Mouse (Mus musculus): ENCODE measurements around the gene Arhgef25.

Arhgef25 gene

GRCm38 (mm10) chr10:127185506-127185905 is 4.4 kb downstream of the Arhgef25 start:
- no peak for DNase-seq (ENCODE audit: low spot score)

GRCm38 (mm10) chr10:127185101-127185500 is 4.8 kb downstream of the Arhgef25 start:
- DNase-seq (ENCODE audit: low spot score) = no peak

- no peak for DNase-seq (ENCODE audit: low spot score)
These were observed 6.1 kb downstream of the Arhgef25 start for GRCm38 (mm10) chr10:127183759-127184158.

GRCm38 (mm10) chr10:127182624-127183023 is 7.3 kb downstream of the Arhgef25 start:
- DNase-seq (ENCODE audit: low spot score) = no peak

DNA sequence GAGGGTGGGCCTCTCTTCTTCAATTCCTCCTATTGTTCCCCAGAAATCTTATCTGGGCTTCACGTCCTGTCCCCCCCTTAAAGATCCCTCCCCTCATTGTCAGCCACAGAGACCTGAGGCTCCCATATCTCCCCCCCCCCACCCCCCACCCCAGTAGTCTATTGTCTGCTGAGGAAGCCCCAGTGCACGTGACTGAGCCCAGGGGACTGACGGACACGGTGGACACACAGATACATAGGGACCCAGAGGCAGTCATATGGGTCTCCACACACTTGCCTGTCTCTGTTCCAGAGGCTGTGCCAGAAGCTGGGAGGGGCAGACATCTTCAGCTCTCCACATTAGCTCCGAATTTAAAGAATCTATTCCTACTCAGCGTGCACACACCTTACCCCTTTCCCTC is 8.3 kb downstream of the Arhgef25 start:
- DNase-seq (ENCODE audit: low spot score) = no peak

GRCm38 (mm10) chr10:127180695-127181047 is 9.2 kb downstream of the Arhgef25 start:
- no peak for DNase-seq (ENCODE audit: low spot score)

DNA sequence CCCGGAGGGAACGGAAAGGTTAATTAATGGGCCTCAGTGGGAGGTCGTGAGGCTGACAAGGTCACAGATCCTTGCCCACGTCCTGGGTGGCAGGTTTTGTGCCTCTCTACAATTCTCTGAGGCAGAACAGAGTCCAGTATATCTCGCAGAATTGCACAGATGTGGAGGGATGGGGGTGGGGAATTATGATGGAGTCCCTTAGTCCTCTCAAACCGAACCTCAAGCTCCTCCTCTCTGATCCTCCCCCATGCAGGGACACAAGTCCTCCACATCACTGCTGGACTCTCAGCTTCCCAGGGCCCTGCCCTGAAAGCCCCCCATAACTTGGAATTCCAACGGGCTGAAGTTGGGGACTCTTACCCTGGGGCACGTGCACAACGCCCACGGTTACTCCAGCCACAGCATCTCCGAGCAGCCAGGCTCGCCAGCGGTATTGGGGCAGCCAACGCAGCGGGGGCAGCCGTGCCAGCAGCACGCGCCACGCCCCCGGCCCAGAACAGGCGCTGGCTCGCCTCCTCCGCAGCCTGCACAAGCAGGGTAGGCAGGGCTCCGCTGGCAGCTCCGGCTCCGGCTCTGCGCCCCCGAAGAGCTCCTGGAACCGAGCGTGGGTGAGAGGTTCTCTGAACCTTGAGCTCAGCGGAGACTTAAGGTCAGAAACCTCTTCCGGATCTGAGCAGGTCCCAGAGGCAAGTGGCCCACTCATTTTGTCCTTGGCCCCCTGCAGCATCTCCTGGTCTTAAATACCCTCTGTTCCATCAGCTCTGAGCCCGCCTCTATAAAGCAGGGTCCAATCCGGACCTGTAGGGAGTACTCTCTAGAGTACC is 9.8 kb downstream of the Arhgef25 start, which contains the start of gene Slc26a10:
Gene Slc26a10, minus strand, starts transcription at position 775 of the 824 bp plus-strand sequence.
- DNase-seq (ENCODE audit: low spot score) = no peak

DNA sequence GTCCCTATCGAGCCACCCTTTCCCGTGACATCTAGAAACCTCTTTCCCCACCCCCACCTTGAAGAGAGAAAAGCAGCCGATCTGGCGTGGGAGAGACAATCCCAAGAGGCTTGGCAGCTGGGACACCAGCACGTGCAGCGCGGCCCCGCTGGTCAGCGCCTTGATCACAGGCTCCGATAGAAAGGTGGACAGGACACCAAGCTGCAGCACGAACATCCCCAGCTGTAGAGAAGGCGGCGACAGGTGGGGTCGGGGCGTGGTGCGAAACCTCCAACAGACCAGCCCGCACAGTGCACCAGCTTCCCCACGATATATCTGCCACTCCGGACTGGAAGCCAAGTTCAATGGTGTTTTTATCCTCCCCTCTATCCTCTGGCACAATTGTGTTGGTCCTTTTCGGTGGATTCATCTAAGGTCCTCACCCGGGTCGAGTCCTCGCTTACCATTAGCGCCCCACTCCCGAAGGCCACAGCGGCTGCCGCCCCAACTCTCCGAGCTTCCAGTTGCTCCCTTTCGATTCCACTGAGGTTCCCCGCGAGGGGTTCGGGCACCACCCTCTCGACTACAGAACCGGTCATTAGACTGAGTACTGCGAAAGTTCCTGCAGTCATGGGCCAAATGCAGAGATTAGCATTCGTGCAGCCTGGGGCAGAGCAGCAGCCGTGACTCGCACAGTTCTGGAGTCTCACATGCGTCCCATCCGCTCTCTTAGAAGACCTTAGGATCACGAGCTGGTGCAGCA is 11.4 kb downstream of the Arhgef25 start:
- DNase-seq (ENCODE audit: low spot score) = no peak

DNA sequence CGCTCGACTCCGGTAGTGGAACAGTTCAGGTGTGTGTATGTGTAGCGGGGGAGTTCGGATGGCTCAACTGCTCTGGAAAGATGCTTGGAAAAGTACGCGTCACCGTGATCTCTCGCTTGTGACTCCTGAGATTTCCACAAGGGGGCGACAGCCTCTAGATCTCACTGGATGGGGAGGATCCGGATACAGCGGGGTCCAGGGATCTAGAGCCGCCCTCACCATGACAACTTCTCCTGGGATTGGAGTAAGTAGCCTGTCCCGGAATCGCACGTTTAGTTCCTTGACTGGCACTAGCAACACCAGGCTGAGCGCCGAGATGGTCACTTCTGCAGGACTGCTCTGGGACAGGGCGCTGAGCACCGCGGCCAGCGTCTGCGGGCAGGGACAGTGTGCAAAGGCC is 12.2 kb downstream of the Arhgef25 start:
- no peak for DNase-seq (ENCODE audit: low spot score)

GRCm38 (mm10) chr10:127177235-127177634 is 12.6 kb downstream of the Arhgef25 start:
- no peak for DNase-seq (ENCODE audit: low spot score)

GRCm38 (mm10) chr10:127176756-127177155 is 13.1 kb downstream of the Arhgef25 start:
- no peak for DNase-seq (ENCODE audit: low spot score)

DNA sequence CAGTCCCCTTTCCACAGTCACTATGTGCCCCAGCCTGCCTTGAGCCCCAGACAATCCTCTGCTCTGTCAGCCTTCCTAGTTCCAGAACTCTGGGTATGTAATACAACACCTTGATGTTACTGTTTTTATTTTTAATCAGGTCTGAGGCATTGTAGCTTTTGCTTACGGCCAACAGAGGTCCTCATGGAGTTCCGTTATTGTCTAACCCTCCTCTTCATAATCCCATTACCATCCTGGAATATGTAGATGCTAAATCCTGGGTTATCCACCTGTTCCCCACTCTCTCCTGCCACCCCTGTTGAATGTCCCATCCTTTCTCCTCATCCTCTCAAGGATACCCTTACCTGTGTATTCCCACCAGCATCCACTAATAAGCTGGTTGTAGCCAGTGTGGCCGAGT is 13.7 kb downstream of the Arhgef25 start:
- DNase-seq (ENCODE audit: low spot score) = no peak

- no peak for DNase-seq (ENCODE audit: low spot score)
These were observed 15.7 kb downstream of the Arhgef25 start for GRCm38 (mm10) chr10:127174170-127174569.

DNA sequence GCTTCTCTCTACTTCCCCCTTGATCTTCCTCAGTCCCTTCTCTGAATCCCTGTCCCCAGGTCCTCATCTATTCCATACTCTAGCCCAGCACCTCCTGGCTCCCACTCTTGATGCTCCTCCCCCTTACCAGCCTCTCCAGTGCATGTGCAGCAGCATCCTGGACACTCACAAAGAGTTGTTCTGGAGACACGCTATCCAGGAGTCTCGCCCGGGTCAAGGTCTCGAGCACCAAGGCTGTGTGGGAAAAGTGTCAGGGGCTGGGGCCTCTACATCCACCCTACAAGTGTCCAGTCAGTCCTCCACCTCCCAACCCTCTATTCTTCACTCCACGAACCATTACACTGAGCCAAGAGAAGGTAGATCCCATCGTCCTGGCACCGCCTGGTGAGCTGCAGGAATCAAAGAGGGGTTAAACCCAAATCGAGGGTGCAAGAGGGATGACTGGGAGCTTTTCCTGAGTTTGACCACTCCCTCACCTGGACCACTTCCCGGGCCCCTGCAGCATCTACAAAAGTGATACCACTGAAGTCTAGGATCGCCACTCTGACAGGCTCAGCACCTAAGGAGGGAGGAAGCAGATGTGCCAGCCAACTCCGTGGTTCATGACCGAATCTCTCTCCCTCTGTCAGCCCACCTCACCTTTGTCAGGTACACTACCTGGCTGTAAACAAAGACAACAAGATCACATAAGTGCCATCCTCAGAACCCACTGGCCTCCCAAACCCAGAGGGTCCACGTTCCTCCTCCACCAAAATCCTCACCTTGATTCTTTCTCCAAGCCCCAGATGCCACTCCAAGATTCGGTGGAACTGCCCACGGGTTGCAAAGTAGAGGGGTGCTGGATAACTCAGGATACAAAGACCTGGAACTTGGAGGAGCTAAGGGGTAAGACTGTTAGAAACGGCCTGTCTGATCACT is 16.5 kb downstream of the Arhgef25 start:
- no peak for DNase-seq (ENCODE audit: low spot score)

DNA sequence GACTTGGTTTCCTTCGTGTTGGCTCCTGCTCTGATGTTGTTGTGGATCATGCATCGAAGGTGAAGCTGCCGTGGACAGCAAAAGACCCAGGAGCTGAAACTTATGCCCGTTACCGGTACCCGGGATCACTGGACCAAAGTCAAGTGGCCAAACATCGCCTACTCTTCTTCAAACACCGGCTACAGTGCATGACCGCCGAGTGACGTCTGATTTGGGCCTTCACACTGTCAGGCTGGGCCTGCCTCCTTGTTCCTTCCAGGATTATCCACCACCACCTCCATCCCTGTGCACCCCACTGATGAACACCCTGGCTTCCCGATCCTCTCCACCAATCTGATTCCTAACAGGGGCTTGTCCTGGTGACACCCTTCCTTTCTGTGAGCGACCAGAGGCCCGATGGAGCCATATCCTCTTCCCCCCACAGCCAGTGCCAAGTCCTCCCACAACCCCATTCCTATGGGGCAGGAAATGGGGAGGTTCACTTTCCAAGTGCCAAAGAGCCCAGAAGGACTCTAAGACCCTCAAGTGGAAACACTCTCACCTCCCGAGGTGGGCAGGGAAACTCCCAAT is 18.2 kb downstream of the Arhgef25 start:
- DNase-seq (ENCODE audit: low spot score) = no peak

- peak; percentile 54 for DNase-seq (ENCODE audit: low spot score)
These were observed 19.0 kb downstream of the Arhgef25 start for GRCm38 (mm10) chr10:127170837-127171272.

- DNase-seq (ENCODE audit: low spot score) = no peak
These were observed 19.9 kb downstream of the Arhgef25 start for GRCm38 (mm10) chr10:127170002-127170401.

DNA sequence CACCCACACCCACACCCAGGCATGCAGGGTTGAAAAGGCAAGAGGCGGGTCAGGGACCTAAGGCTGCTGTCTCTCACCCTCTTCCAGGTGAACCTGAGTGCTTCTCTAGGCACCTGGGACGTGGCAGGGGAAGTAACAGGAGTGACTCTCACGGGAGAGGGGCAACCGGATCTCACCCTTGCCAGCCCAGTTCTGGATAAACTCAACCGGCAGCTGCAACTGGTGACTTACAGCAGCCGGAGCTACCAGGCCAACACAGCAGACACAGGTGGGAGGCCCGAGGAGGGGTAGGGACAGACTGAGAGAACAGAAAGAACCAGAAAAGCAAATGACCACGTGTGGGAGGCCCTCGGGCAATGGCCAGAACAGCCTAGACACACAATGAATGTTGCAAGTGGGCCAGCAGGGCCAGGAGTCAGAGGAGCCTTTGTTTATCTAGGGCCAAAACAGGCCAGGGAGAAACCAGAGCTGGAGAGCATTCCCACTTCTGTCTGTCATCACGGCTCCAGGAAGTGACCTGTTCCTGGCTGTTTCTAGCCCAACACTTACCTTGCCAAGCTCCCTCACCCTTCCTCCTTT is 22.2 kb downstream of the Arhgef25 start:
- no peak for DNase-seq (ENCODE audit: low spot score)

- no peak for DNase-seq (ENCODE audit: low spot score)
These were observed 22.9 kb downstream of the Arhgef25 start for GRCm38 (mm10) chr10:127166771-127167613.

DNA sequence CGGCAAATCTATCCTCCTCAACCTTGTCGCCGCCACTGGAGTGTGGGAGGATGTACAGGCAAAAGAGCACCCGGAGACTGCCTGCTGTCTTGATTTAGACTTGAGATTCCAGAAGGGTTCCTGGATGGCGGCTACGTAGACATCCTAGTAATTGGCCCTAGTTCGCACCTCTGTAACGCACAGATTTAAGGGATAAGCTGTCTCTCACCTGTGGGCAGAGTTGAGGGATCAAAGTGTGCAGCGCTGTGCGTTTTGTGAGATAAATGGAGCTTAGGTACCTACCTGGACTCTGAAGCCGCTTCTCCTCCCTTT is 23.5 kb downstream of the Arhgef25 start:
- DNase-seq (ENCODE audit: low spot score) = no peak

All from ovary, postnatal 10 days (tissue).